Mouse (Mus musculus): ENCODE results near the gene Bcl2a1b. TPM values are rescaled to one million over a fixed set of nuclear protein-coding genes. Genes with fewer than 3 reads are reported as not detected.
"Not testable (repeated sequence)": the region's sequence is repeated elsewhere in the genome, so short reads cannot be mapped to it uniquely, and the experiment has no call there.

The Bcl2a1b gene
- total RNA-seq, 2 experiments from 2014 or later, result 5.4 to 9.9 TPM

DNA sequence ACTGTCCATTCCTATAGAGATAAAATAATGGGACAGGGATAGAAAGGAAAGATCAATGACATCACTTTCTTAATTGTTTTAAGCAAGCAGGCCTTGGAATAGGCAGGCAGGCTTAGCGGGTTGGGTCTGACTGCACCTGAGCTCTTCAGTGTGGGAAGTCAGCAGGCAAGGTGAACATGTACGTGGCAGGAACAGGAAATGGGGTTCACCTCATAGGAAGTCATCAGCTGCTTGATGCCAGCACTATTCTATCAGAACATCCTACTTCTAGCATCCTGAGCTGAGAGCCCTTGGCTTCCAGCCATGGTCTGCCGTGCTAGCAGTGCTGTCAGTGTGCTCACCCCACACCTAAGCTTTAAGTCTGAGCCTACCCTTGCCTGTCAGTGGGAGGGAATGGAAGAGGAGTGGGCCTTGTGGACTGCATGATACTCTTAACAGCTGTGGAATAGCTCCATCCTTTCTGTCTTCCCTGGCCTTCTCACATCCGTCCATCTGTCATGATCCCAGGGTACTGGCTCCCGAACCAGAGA is 40.0 kb downstream of the Bcl2a1b start:
- 0 out of 2 replicates have a peak, but pooled peaks have one; percentile 23 for ATAC-seq (ENCODE audit: poor library complexity, severe bottlenecking)

GRCm38 (mm10) chr9:89240516-89241019 is 41.6 kb downstream of the Bcl2a1b start:
- not testable (repeated sequence) for ATAC-seq (ENCODE audit: poor library complexity, severe bottlenecking)

- ATAC-seq (ENCODE audit: poor library complexity, severe bottlenecking), result peak; percentile 47
Measured at GRCm38 (mm10) chr9:89253400-89253799, 54.4 kb downstream of the Bcl2a1b start.

DNA sequence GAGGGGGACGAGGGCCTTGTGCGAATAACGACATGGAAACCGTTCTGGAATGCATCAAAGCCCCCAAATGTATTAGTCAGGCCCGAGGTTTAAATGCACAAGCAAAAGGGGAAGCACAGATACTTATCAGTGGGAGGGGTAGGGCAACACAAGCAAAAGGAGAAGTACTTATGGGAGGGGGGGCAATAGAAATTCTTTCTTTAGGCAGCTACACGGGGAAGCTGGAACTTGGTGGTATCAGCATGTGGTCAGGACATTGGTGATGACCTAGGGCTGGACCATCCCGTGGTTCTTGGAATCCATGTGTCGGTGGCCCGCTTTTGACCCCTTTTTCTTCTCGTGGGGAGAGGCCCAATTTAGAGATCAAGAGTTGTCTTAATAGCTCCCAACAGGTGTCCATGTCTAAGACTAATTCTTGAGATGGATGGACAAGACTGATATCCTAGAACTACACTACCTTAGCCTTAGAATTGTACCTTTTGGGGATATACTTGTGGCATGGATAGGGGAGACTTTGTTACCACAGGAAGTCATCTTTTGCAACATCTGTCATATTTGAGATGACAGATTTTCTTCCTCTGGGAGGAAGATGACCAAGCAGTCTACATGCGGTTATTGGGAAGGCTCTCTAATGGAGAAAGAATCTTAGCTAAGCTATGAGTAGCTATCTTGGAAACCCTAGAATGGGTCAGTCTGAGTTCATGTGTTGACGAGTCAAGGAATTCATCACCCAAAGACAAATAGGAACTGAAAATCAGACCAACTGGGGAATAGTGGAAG is 57.7 kb downstream of the Bcl2a1b start:
- ATAC-seq (ENCODE audit: poor library complexity, severe bottlenecking), result peak; percentile 80

Other genes starting within 250 kb of the Bcl2a1b start
- 1.2 and 5.6 TPM in 2 replicates for gene Bcl2a1a, start 242.3 kb upstream of the Bcl2a1b start, total RNA-seq (2015)
- 1.4 and 3.7 TPM in 2 replicates for gene Bcl2a1a, start 242.3 kb upstream of the Bcl2a1b start, total RNA-seq (2017)
- not detected in 2 replicates for gene Trim43b, start 106.4 kb upstream of the Bcl2a1b start, total RNA-seq (2015)
- not detected in 2 replicates for gene Trim43b, start 106.4 kb upstream of the Bcl2a1b start, total RNA-seq (2017)
- gene Gm29094, start 170 bp downstream of the Bcl2a1b start, total RNA-seq (2015), result 2.2 TPM in 1 of 2 replicates, not detected in the other
- gene Gm29094, start 170 bp downstream of the Bcl2a1b start, total RNA-seq (2017), result 3.3 TPM in 1 of 2 replicates, not detected in the other
- 38.1 and 42.4 TPM in 2 replicates for gene Mthfs, start 11.5 kb downstream of the Bcl2a1b start, total RNA-seq (2015)
- 19.1 and 23.7 TPM in 2 replicates for gene Mthfs, start 11.5 kb downstream of the Bcl2a1b start, total RNA-seq (2017)